Mouse (Mus musculus): Measurements from ENCODE around the gene Gm11627. TPM values are rescaled to one million over a fixed set of nuclear protein-coding genes. Genes with fewer than 3 reads are reported as not detected.
"Not testable (repeated sequence)": the region's sequence is repeated elsewhere in the genome, so short reads cannot be mapped to it uniquely, and the experiment has no call there.

The Gm11627 gene
- polyA plus RNA-seq, 1 experiment from 2014 or later = 22.4 TPM

- H3K4me1 ChIP-seq (replicated peaks; ENCODE audit: control insufficient read depth, insufficient read depth) = 0 out of 2 replicates have a peak, but pooled peaks cover 3% of the 10 kb centered on the region
- no peaks in the 10 kb centered on the region for H3K36me3 ChIP-seq (ENCODE audit: control insufficient read depth, insufficient read depth, low read length)
- ATAC-seq (ENCODE audit: low FRiP score, low TSS enrichment) = no peak
- H3K9ac ChIP-seq (ENCODE audit: low read length) = no peak overlapping the region; the same call in 1 of the 2 replicates
- 27% methylated on average over 10 of the region's 10 CpGs for WGBS
- H3K9me3 ChIP-seq (ENCODE audit: control insufficient read depth, low read length) = no peaks in the 10 kb centered on the region
- H3K4me3 ChIP-seq (ENCODE audit: low read depth, low read length) = peak overlapping the region; percentile 80
- TF ChIP-seq EP300 (optimal IDR thresholded peaks at IDR 0.05) (no peak), CTCF (IDR thresholded peaks at IDR 0.05; ENCODE audit: low read depth) (no peak)
- DNase-seq (ENCODE audit: low spot score) = no peak
- H3K27me3 ChIP-seq (ENCODE audit: control insufficient read depth, insufficient read depth, low read length) = no peaks in the 10 kb centered on the region
- H3K4me2 ChIP-seq (replicated peaks; ENCODE audit: low read depth) = peak overlapping the region; percentile 77
- H3K27ac ChIP-seq (replicated peaks) = 0 out of 2 replicates have a peak overlapping the region, but pooled peaks have one; percentile 0
Observed at GRCm38 (mm10) chr11:102607686-102608548, 28.7 kb upstream of the Gm11627 start.

GRCm38 (mm10) chr11:102607201-102607600 lies 27.9 kb upstream of the Gm11627 start:
- H3K9ac ChIP-seq (ENCODE audit: low read length) = peak overlapping the region; percentile 86
- H3K36me3 ChIP-seq (ENCODE audit: control insufficient read depth, insufficient read depth, low read length); DNase-seq (ENCODE audit: low spot score); H3K4me1 ChIP-seq (replicated peaks; ENCODE audit: control insufficient read depth, insufficient read depth); ATAC-seq (ENCODE audit: low FRiP score, low TSS enrichment); H3K9me3 ChIP-seq (ENCODE audit: control insufficient read depth, low read length); H3K27me3 ChIP-seq (ENCODE audit: control insufficient read depth, insufficient read depth, low read length): not testable (repeated sequence)
- peak overlapping the region; percentile 77 for H3K4me2 ChIP-seq (replicated peaks; ENCODE audit: low read depth)
- peak overlapping the region; percentile 80 for H3K4me3 ChIP-seq (ENCODE audit: low read depth, low read length)
- WGBS = 4% methylated on average over 12 of the region's 12 CpGs
- H3K27ac ChIP-seq (replicated peaks) = peak overlapping the region; percentile 71

DNA sequence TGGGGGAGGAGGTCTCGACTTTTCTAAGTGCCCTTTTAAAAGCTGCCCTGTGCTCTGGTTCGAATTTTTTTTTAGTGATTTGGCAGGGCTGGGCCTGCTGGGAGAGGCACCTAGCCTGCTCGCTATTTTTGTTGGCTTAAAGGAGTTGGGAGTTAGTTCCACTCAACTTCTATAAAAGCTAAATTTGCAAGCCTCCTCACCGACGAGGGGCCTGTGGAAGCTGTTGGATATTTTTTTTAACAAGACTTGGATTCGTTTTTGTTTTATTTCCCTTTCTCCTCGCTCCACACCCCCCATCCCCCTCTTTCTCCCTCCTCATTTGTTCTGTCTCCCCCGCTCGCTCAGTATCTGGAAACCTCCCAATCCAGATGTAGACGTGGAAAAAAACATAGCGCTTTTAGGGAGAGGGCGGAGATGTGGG lies 27.5 kb upstream of the Gm11627 start:
- H3K4me3 ChIP-seq (ENCODE audit: low read depth, low read length) = peak overlapping the region; percentile 80

DNA sequence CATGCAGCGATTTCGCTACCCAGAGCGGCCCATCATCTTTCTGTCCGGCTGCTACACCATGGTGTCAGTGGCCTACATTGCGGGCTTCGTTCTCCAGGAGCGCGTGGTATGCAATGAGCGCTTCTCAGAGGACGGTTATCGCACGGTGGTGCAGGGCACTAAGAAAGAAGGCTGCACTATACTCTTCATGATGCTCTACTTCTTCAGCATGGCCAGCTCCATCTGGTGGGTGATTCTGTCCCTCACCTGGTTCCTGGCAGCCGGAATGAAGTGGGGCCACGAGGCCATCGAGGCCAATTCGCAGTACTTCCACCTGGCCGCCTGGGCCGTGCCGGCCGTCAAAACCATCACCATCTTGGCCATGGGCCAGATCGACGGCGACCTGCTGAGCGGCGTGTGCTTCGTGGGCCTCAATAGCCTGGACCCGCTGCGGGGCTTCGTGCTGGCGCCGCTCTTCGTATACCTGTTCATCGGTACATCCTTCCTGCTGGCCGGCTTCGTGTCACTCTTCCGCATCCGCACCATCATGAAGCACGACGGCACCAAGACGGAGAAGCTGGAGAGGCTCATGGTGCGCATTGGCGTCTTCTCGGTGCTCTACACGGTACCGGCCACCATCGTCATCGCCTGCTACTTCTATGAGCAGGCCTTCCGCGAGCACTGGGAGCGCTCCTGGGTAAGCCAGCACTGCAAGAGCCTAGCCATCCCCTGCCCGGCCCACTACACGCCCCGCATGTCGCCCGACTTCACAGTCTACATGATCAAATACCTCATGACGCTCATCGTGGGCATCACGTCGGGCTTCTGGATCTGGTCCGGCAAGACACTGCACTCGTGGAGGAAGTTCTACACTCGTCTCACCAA lies 26.5 kb upstream of the Gm11627 start:
- Histone ChIP-seq H3K4me1 (replicated peaks; ENCODE audit: control insufficient read depth, insufficient read depth) (0 out of 2 replicates have a peak, but pooled peaks cover 3% of the 10 kb centered on the region), H3K9me3 (ENCODE audit: control insufficient read depth, low read length) (no peaks in the 10 kb centered on the region), H3K4me2 (replicated peaks; ENCODE audit: low read depth) (peak overlapping the region; percentile 77), H3K27me3 (ENCODE audit: control insufficient read depth, insufficient read depth, low read length) (no peaks in the 10 kb centered on the region), H3K27ac (replicated peaks) (peak overlapping the region; percentile 93), H3K4me3 (ENCODE audit: low read depth, low read length) (peak overlapping the region; percentile 80), H3K36me3 (ENCODE audit: control insufficient read depth, insufficient read depth, low read length) (no peaks in the 10 kb centered on the region), H3K9ac (ENCODE audit: low read length) (peak overlapping the region; percentile 86)
- ATAC-seq (ENCODE audit: low FRiP score, low TSS enrichment) = no peak
- TF ChIP-seq EP300 (optimal IDR thresholded peaks at IDR 0.05) (no peak), CTCF (IDR thresholded peaks at IDR 0.05; ENCODE audit: low read depth) (peak; percentile 34)
- WGBS = 1% methylated on average over 62 of the region's 62 CpGs
- DNase-seq (ENCODE audit: low spot score) = peak; percentile 50

More for the DNA sequence above, 27.5 kb upstream of the Gm11627 start:
- no peaks in the 10 kb centered on the region for H3K36me3 ChIP-seq (ENCODE audit: control insufficient read depth, insufficient read depth, low read length)
- H3K4me2 ChIP-seq (replicated peaks; ENCODE audit: low read depth) = peak overlapping the region; percentile 77
- DNase-seq (ENCODE audit: low spot score) (no peak), ATAC-seq (ENCODE audit: low FRiP score, low TSS enrichment) (no peak)
- H3K27ac ChIP-seq (replicated peaks) = peak overlapping the region; percentile 71
- under 1% methylated on average over 12 of the region's 12 CpGs for WGBS
- TF ChIP-seq EP300 (optimal IDR thresholded peaks at IDR 0.05) (no peak), CTCF (IDR thresholded peaks at IDR 0.05; ENCODE audit: low read depth) (no peak)
- H3K9me3 ChIP-seq (ENCODE audit: control insufficient read depth, low read length) = no peaks in the 10 kb centered on the region
- 0 out of 2 replicates have a peak, but pooled peaks cover 3% of the 10 kb centered on the region for H3K4me1 ChIP-seq (replicated peaks; ENCODE audit: control insufficient read depth, insufficient read depth)
- H3K27me3 ChIP-seq (ENCODE audit: control insufficient read depth, insufficient read depth, low read length) = no peaks in the 10 kb centered on the region
- H3K9ac ChIP-seq (ENCODE audit: low read length) = peak overlapping the region; percentile 86

DNA sequence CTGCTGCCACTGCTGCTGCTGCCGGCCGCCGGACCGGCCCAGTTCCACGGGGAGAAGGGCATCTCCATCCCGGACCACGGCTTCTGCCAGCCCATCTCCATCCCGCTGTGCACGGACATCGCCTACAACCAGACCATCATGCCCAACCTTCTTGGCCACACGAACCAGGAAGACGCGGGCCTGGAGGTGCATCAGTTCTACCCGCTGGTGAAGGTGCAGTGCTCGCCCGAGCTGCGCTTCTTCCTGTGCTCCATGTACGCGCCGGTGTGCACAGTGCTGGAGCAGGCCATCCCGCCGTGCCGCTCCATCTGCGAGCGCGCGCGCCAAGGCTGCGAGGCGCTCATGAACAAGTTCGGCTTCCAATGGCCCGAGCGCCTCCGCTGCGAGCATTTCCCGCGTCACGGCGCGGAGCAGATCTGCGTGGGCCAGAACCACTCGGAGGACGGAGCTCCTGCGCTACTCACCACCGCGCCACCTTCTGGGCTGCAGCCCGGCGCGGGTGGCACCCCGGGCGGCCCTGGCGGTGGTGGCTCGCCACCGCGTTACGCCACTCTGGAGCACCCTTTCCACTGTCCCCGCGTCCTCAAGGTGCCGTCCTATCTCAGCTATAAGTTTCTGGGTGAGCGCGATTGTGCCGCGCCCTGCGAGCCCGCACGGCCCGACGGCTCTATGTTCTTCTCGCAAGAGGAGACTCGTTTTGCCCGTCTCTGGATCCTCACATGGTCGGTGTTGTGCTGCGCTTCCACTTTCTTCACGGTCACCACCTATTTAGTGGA lies 25.7 kb upstream of the Gm11627 start:
- WGBS = under 1% methylated on average over 73 of the region's 74 CpGs
- TF ChIP-seq CTCF (IDR thresholded peaks at IDR 0.05; ENCODE audit: low read depth) (peak; percentile 54), EP300 (optimal IDR thresholded peaks at IDR 0.05) (no peak)
- ATAC-seq (ENCODE audit: low FRiP score, low TSS enrichment) (peak; percentile 41), DNase-seq (ENCODE audit: low spot score) (peak; percentile 57)
- Histone ChIP-seq H3K9me3 (ENCODE audit: control insufficient read depth, low read length) (no peaks in the 10 kb centered on the region), H3K27ac (replicated peaks) (peak overlapping the region; percentile 93), H3K4me2 (replicated peaks; ENCODE audit: low read depth) (peak overlapping the region; percentile 77), H3K27me3 (ENCODE audit: control insufficient read depth, insufficient read depth, low read length) (no peaks in the 10 kb centered on the region), H3K9ac (ENCODE audit: low read length) (peak overlapping the region; percentile 86), H3K36me3 (ENCODE audit: control insufficient read depth, insufficient read depth, low read length) (no peaks in the 10 kb centered on the region), H3K4me1 (replicated peaks; ENCODE audit: control insufficient read depth, insufficient read depth) (0 out of 2 replicates have a peak, but pooled peaks cover 3% of the 10 kb centered on the region), H3K4me3 (ENCODE audit: low read depth, low read length) (peak overlapping the region; percentile 80)

Measured in stomach, postnatal 0 days (tissue).